Comparison of ENCODE assay signal across 10 mouse cellular contexts in genomic region chr9:107607036-107607435, GRCm38 (mm10). TPM values are rescaled to one million over a fixed set of nuclear protein-coding genes. Genes with fewer than 3 reads are reported as not detected.
DNase-seq lines count a peak whose midpoint lies in the region; ATAC-seq and TF ChIP-seq lines count a peak whose summit lies in the region.
"Had no signal": no experiment of that assay in that cellular context is flagged by ENCODE, and none has a peak within 500 bp of the region (broad histone marks: within the 10 kb centered on the region; RNA-seq: fewer than 3 reads in every experiment).

No protein-coding gene starts in this region.

- TF ChIP-seq CTCF in forebrain, postnatal 0 days (IDR thresholded peaks at IDR 0.05; ENCODE audit: low read depth) = no peak
- TF ChIP-seq CTCF in kidney, adult 2 months (conservative IDR thresholded peaks at IDR 0.05; ENCODE audit: insufficient read depth, insufficient read length, low read depth, low read length) = no peak

- no peak overlapping the region for H3K9ac ChIP-seq in forebrain, postnatal 0 days
- H3K9ac ChIP-seq in neural tube, embryonic 11.5 days (ENCODE audit: low read length) = no peak overlapping the region

- 74% methylated on average over 2 of the region's 2 CpGs for WGBS in forebrain, embryonic 10.5 days
- 71% methylated on average over 2 of the region's 2 CpGs for WGBS in forebrain, postnatal 0 days
- 40% methylated on average over 2 of the region's 2 CpGs for WGBS in kidney, adult 2 months
- WGBS in neural tube, embryonic 11.5 days = 52% methylated on average over 2 of the region's 2 CpGs

- no peaks in the 10 kb centered on the region for H3K9me3 ChIP-seq in forebrain, embryonic 10.5 days
- H3K9me3 ChIP-seq in forebrain, postnatal 0 days (ENCODE audit: low read length) = no peaks in the 10 kb centered on the region
- H3K9me3 ChIP-seq in neural tube, embryonic 11.5 days (ENCODE audit: control insufficient read depth, low read length) = no peaks in the 10 kb centered on the region

- TF ChIP-seq POLR2A in kidney, adult 2 months (IDR thresholded peaks at IDR 0.05; ENCODE audit: low read depth, low read length) = no peak

- no peak for DNase-seq in forebrain, embryonic 10.5 days (ENCODE audit: extremely low spot score, low spot score)
- DNase-seq in forebrain, postnatal 0 days = no peak
- DNase-seq in kidney, adult 2 months = no peak
- DNase-seq in kidney, adult 8-10 months = no peak
- DNase-seq in neural tube, embryonic 11.5 days (ENCODE audit: low spot score) = no peak
- DNase-seq in neural tube, embryonic 10.5 days (ENCODE audit: extremely low spot score, low spot score) = no peak
- no peak for DNase-seq in layer of hippocampus, adult 11-12 months (ENCODE audit: low spot score)
- DNase-seq in ovary, postnatal 36 days (ENCODE audit: low spot score) = no peak
- DNase-seq: adrenal gland, adult 2 months; cerebellum, adult 18-20 months had no signal

- no peak overlapping the region for H3K4me2 ChIP-seq in forebrain, postnatal 0 days (ENCODE audit: low read depth)
- peak overlapping the region; percentile 2; the same call in 1 of the 2 replicates for H3K4me2 ChIP-seq in neural tube, embryonic 11.5 days (ENCODE audit: low read depth)

- H3K27ac ChIP-seq in forebrain, embryonic 10.5 days = peak overlapping the region; percentile 96
- H3K27ac ChIP-seq in forebrain, postnatal 0 days (ENCODE audit: low read depth, low read length) = no peak overlapping the region
- H3K27ac ChIP-seq in kidney, adult 2 months (ENCODE audit: insufficient read depth, low read depth, low read length) = peak overlapping the region; percentile 99
- no peak overlapping the region for H3K27ac ChIP-seq in neural tube, embryonic 11.5 days (ENCODE audit: low read depth, low read length)

- H3K4me3 ChIP-seq in forebrain, embryonic 10.5 days = peak overlapping the region; percentile 18
- H3K4me3 ChIP-seq in forebrain, postnatal 0 days (ENCODE audit: low read depth, low read length) = no peak overlapping the region
- H3K4me3 ChIP-seq in kidney, adult 2 months (ENCODE audit: insufficient read depth, low read depth, low read length) = peak overlapping the region; percentile 65
- no peak overlapping the region for H3K4me3 ChIP-seq in neural tube, embryonic 11.5 days (ENCODE audit: low read depth, low read length)

- ATAC-seq in forebrain, postnatal 0 days = no peak
- ATAC-seq in neural tube, embryonic 11.5 days (ENCODE audit: insufficient read depth, low FRiP score, low TSS enrichment) = no peak

- peaks cover 99% of the 10 kb centered on the region for H3K4me1 ChIP-seq in forebrain, embryonic 10.5 days
- 0 out of 2 replicates have a peak, but pooled peaks cover 8% of the 10 kb centered on the region for H3K4me1 ChIP-seq in forebrain, postnatal 0 days (ENCODE audit: insufficient read depth)
- peaks cover 34% of the 10 kb centered on the region for H3K4me1 ChIP-seq in kidney, adult 2 months (ENCODE audit: control insufficient read depth, insufficient read depth, low read length)
- H3K4me1 ChIP-seq in neural tube, embryonic 11.5 days (ENCODE audit: control insufficient read depth, insufficient read depth, low read length) = peaks cover 37% of the 10 kb centered on the region

- H3K27me3 ChIP-seq in forebrain, embryonic 10.5 days (ENCODE audit: poor library complexity, severe bottlenecking) = peaks cover 35% of the 10 kb centered on the region
- no peaks in the 10 kb centered on the region for H3K27me3 ChIP-seq in forebrain, postnatal 0 days (ENCODE audit: insufficient read depth, low read length)
- H3K27me3 ChIP-seq in kidney, adult 2 months (replicated peaks; ENCODE audit: control insufficient read depth, insufficient read depth, low read length) = no peaks in the 10 kb centered on the region
- no peaks in the 10 kb centered on the region for H3K27me3 ChIP-seq in neural tube, embryonic 11.5 days (ENCODE audit: control insufficient read depth, insufficient read depth, low read length)

- H3K36me3 ChIP-seq in forebrain, embryonic 10.5 days (replicated peaks) = no peaks in the 10 kb centered on the region; the same call in 1 of the 2 replicates
- no peaks in the 10 kb centered on the region for H3K36me3 ChIP-seq in forebrain, postnatal 0 days (ENCODE audit: insufficient read depth)
- no peaks in the 10 kb centered on the region for H3K36me3 ChIP-seq in kidney, adult 2 months (ENCODE audit: control insufficient read depth, insufficient read depth, low read length)
- no peaks in the 10 kb centered on the region for H3K36me3 ChIP-seq in neural tube, embryonic 11.5 days (ENCODE audit: control insufficient read depth, insufficient read depth, low read length)

RNA-seq across cellular contexts. Expression of gene Sema3b, which starts 2.0 kb away (rescaled TPM):
- 1.4 and 2.0 TPM in 2 replicates for polyA plus RNA-seq in forebrain, embryonic 10.5 days (2016; fragmentation: Nextera tagmentation; extraction: Ambion mirVana)
- total RNA-seq in forebrain, postnatal 0 days (2014; rRNA removed) = 6.5 and 6.6 TPM in 2 replicates
- polyA plus RNA-seq in forebrain, postnatal 0 days (2015; fragmentation: Nextera tagmentation; extraction: Ambion mirVana) = 3.9 and 4.4 TPM in 2 replicates
- 63.3 and 78.8 TPM in 2 replicates for polyA plus RNA-seq in kidney, adult 2 months (2012; rRNA removed)
- polyA plus RNA-seq in neural tube, embryonic 11.5 days (2014; fragmentation: Nextera tagmentation; extraction: Ambion mirVana) = 2.6 and 3.0 TPM in 2 replicates

RNA-seq across cellular contexts. Expression of gene Ifrd2, which starts 19.6 kb away (rescaled TPM):
- 58.6 and 66.8 TPM in 2 replicates for polyA plus RNA-seq in forebrain, embryonic 10.5 days (2016; fragmentation: Nextera tagmentation; extraction: Ambion mirVana)
- total RNA-seq in forebrain, postnatal 0 days (2014; rRNA removed) = 11.7 and 13.8 TPM in 2 replicates
- 6.2 and 7.4 TPM in 2 replicates for polyA plus RNA-seq in forebrain, postnatal 0 days (2015; fragmentation: Nextera tagmentation; extraction: Ambion mirVana)
- polyA plus RNA-seq in kidney, adult 2 months (2012; rRNA removed) = 50.5 and 57.8 TPM in 2 replicates
- 35.2 and 39.0 TPM in 2 replicates for polyA plus RNA-seq in neural tube, embryonic 11.5 days (2014; fragmentation: Nextera tagmentation; extraction: Ambion mirVana)

RNA-seq across cellular contexts. Expression of gene Hyal3, which starts 26.4 kb away (rescaled TPM):
- 0.42 and 0.47 TPM in 2 replicates for polyA plus RNA-seq in forebrain, embryonic 10.5 days (2016; fragmentation: Nextera tagmentation; extraction: Ambion mirVana)
- 1.00 and 2.9 TPM in 2 replicates for total RNA-seq in forebrain, postnatal 0 days (2014; rRNA removed)
- 1.3 and 1.5 TPM in 2 replicates for polyA plus RNA-seq in forebrain, postnatal 0 days (2015; fragmentation: Nextera tagmentation; extraction: Ambion mirVana)
- polyA plus RNA-seq in kidney, adult 2 months (2012; rRNA removed) = 1.6 and 2.1 TPM in 2 replicates
- 0.24 and 0.30 TPM in 2 replicates for polyA plus RNA-seq in neural tube, embryonic 11.5 days (2014; fragmentation: Nextera tagmentation; extraction: Ambion mirVana)

RNA-seq across cellular contexts. Expression of gene Gnai2, which starts 28.1 kb away (rescaled TPM):
- polyA plus RNA-seq in forebrain, embryonic 10.5 days (2016; fragmentation: Nextera tagmentation; extraction: Ambion mirVana) = 526 and 533 TPM in 2 replicates
- 200 and 223 TPM in 2 replicates for total RNA-seq in forebrain, postnatal 0 days (2014; rRNA removed)
- polyA plus RNA-seq in forebrain, postnatal 0 days (2015; fragmentation: Nextera tagmentation; extraction: Ambion mirVana) = 267 and 287 TPM in 2 replicates
- 356 and 366 TPM in 2 replicates for polyA plus RNA-seq in kidney, adult 2 months (2012; rRNA removed)
- polyA plus RNA-seq in neural tube, embryonic 11.5 days (2014; fragmentation: Nextera tagmentation; extraction: Ambion mirVana) = 434 and 452 TPM in 2 replicates

RNA-seq across cellular contexts. Expression of gene Naa80, which starts 28.3 kb away (rescaled TPM):
- polyA plus RNA-seq in forebrain, embryonic 10.5 days (2016; fragmentation: Nextera tagmentation; extraction: Ambion mirVana) = 13.9 and 17.9 TPM in 2 replicates
- total RNA-seq in forebrain, postnatal 0 days (2014; rRNA removed) = 15.8 and 27.0 TPM in 2 replicates
- 18.8 and 21.3 TPM in 2 replicates for polyA plus RNA-seq in forebrain, postnatal 0 days (2015; fragmentation: Nextera tagmentation; extraction: Ambion mirVana)
- polyA plus RNA-seq in kidney, adult 2 months (2012; rRNA removed) = 43.0 and 62.8 TPM in 2 replicates
- polyA plus RNA-seq in neural tube, embryonic 11.5 days (2014; fragmentation: Nextera tagmentation; extraction: Ambion mirVana) = 15.1 and 15.5 TPM in 2 replicates

Comparison
In these comparisons a context has a peak if more than half of its experiments do, and no peak if none do; other contexts are left out.
1. H3K27ac ChIP-seq: peak in forebrain, embryonic 10.5 days (single experiment) and kidney, adult 2 months (single experiment); none in forebrain, postnatal 0 days (single experiment) and neural tube, embryonic 11.5 days (single experiment).
2. H3K4me3 ChIP-seq: peak in forebrain, embryonic 10.5 days (single experiment) and kidney, adult 2 months (single experiment); none in forebrain, postnatal 0 days (single experiment) and neural tube, embryonic 11.5 days (single experiment).
3. RNA of gene Sema3b, which starts 2.0 kb away (polyA plus RNA-seq): 63.3 to 78.8 TPM in kidney, adult 2 months; 3.9 to 4.4 TPM in forebrain, postnatal 0 days, 2.6 to 3.0 TPM in neural tube, embryonic 11.5 days and 1.4 to 2.0 TPM in forebrain, embryonic 10.5 days; every median in the first group is over 10 times any median in the second.